Mouse (Mus musculus): Measurements from ENCODE around the gene Spsb2. TPM values are rescaled to one million over a fixed set of nuclear protein-coding genes. Genes with fewer than 3 reads are reported as not detected.

Gene Spsb2
- polyA plus RNA-seq, 1 experiment from 2014 or later, result 6.6 TPM

- WGBS (ENCODE audit: insufficient replicate concordance), result 95% methylated on average over 11 of the region's 11 CpGs
- Histone ChIP-seq H3K9ac (ENCODE audit: low read depth, low read length) (no peak overlapping the region), H3K36me3 (ENCODE audit: control insufficient read depth, insufficient read depth, low read length) (peaks cover 54% of the 10 kb centered on the region), H3K27ac (ENCODE audit: low read depth, low read length) (no peak overlapping the region), H3K4me1 (ENCODE audit: control insufficient read depth, insufficient read depth, low read length) (peaks cover 17% of the 10 kb centered on the region), H3K27me3 (ENCODE audit: control insufficient read depth, insufficient read depth, low read length) (no peaks in the 10 kb centered on the region), H3K4me2 (no peak overlapping the region), H3K9me3 (replicated peaks; ENCODE audit: control insufficient read depth, low read length) (no peaks in the 10 kb centered on the region), H3K4me3 (ENCODE audit: low read depth, low read length) (no peak overlapping the region)
- ATAC-seq (replicated peaks; ENCODE audit: insufficient number of reproducible peaks, low FRiP score, low TSS enrichment), result no peak
Measured at GRCm38 (mm10) chr6:124817125-124817524, 8.7 kb downstream of the Spsb2 start.

DNA sequence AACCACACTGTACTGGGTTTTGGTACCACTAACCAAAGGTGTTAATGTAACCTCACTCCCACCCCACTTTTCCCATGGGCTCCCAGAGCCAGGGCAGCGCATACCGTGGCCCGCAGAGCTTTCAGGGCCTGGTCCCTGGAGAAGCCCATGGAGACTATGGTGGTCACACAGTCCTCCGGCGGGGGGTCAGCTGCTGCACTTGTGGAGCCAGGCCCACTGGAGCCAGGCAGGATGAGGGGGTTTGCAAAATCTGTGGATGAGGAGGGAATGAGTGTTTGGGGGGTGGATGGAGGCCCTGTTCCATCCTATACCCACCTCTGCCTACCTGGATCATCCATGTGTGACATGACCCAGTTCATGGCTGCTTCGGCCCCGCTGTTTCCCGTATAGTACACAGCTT is 9.1 kb downstream of the Spsb2 start:
- Histone ChIP-seq H3K36me3 (ENCODE audit: control insufficient read depth, insufficient read depth, low read length) (peaks cover 53% of the 10 kb centered on the region), H3K9me3 (replicated peaks; ENCODE audit: control insufficient read depth, low read length) (no peaks in the 10 kb centered on the region), H3K27ac (ENCODE audit: low read depth, low read length) (no peak overlapping the region), H3K4me2 (no peak overlapping the region), H3K9ac (ENCODE audit: low read depth, low read length) (no peak overlapping the region), H3K4me1 (ENCODE audit: control insufficient read depth, insufficient read depth, low read length) (peaks cover 12% of the 10 kb centered on the region), H3K4me3 (ENCODE audit: low read depth, low read length) (no peak overlapping the region), H3K27me3 (ENCODE audit: control insufficient read depth, insufficient read depth, low read length) (no peaks in the 10 kb centered on the region)
- ATAC-seq (replicated peaks; ENCODE audit: insufficient number of reproducible peaks, low FRiP score, low TSS enrichment), result no peak
- WGBS (ENCODE audit: insufficient replicate concordance), result 95% methylated on average over 8 of the region's 8 CpGs

DNA sequence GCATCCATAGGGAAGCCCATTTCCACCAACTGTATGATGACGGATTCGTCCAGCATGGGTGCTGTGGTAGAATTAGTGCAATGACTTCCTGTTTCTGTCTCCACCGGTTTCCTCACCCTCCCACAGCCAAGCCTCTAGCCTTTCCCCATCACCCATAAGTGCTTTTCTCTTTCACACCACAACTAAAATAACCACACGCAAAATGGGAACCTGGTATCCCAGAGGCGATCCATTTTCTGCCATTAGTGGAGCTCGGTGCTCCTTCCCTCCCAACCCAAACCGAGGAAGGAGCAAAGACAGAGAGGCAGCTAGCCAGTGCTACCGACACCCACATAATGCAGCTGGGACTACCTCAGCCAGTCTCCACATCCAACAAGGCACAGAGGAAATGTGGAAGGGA is 9.5 kb downstream of the Spsb2 start:
- Histone ChIP-seq H3K4me1 (ENCODE audit: control insufficient read depth, insufficient read depth, low read length) (peaks cover 8% of the 10 kb centered on the region), H3K36me3 (ENCODE audit: control insufficient read depth, insufficient read depth, low read length) (peaks cover 53% of the 10 kb centered on the region), H3K9ac (ENCODE audit: low read depth, low read length) (no peak overlapping the region), H3K9me3 (replicated peaks; ENCODE audit: control insufficient read depth, low read length) (no peaks in the 10 kb centered on the region), H3K4me3 (ENCODE audit: low read depth, low read length) (no peak overlapping the region), H3K27ac (ENCODE audit: low read depth, low read length) (no peak overlapping the region), H3K27me3 (ENCODE audit: control insufficient read depth, insufficient read depth, low read length) (no peaks in the 10 kb centered on the region), H3K4me2 (no peak overlapping the region)
- ATAC-seq (replicated peaks; ENCODE audit: insufficient number of reproducible peaks, low FRiP score, low TSS enrichment), result no peak
- WGBS (ENCODE audit: insufficient replicate concordance), result 87% methylated on average over 8 of the region's 8 CpGs

DNA sequence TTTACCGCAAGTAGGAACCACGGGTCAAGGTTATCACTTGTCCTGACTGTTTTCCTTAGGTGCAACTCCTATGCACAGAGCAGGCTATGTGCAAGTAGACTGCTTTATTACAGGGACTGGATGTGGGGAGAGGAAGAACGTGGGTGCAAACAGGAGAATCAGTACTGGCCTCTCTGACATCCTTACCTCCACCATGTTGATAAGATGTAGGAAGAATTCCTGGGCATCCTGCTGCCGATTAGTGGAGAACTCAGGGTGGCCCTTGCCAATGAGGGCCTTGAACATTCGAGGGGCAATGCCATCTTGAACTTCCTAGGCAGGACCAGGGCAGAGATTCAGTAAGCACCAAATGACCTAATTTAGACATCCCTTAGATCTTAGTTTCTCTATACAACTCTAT is 12.4 kb downstream of the Spsb2 start:
- no peaks in the 10 kb centered on the region for H3K9me3 ChIP-seq (replicated peaks; ENCODE audit: control insufficient read depth, low read length)
- WGBS (ENCODE audit: insufficient replicate concordance), result 90% methylated on average over 5 of the region's 5 CpGs
- H3K4me2 ChIP-seq, result no peak overlapping the region
- H3K27me3 ChIP-seq (ENCODE audit: control insufficient read depth, insufficient read depth, low read length), result no peaks in the 10 kb centered on the region
- H3K4me1 ChIP-seq (ENCODE audit: control insufficient read depth, insufficient read depth, low read length), result no peaks in the 10 kb centered on the region
- no peak overlapping the region for H3K4me3 ChIP-seq (ENCODE audit: low read depth, low read length)
- peaks cover 67% of the 10 kb centered on the region for H3K36me3 ChIP-seq (ENCODE audit: control insufficient read depth, insufficient read depth, low read length)
- H3K9ac ChIP-seq (ENCODE audit: low read depth, low read length), result no peak overlapping the region
- ATAC-seq (replicated peaks; ENCODE audit: insufficient number of reproducible peaks, low FRiP score, low TSS enrichment), result no peak
- H3K27ac ChIP-seq (ENCODE audit: low read depth, low read length), result no peak overlapping the region

- no peak overlapping the region for H3K27ac ChIP-seq (ENCODE audit: low read depth, low read length)
- 82% methylated on average over 4 of the region's 4 CpGs for WGBS (ENCODE audit: insufficient replicate concordance)
- H3K4me2 ChIP-seq, result no peak overlapping the region
- no peaks in the 10 kb centered on the region for H3K9me3 ChIP-seq (replicated peaks; ENCODE audit: control insufficient read depth, low read length)
- ATAC-seq (replicated peaks; ENCODE audit: insufficient number of reproducible peaks, low FRiP score, low TSS enrichment), result no peak
- H3K4me1 ChIP-seq (ENCODE audit: control insufficient read depth, insufficient read depth, low read length), result no peaks in the 10 kb centered on the region
- peaks cover 63% of the 10 kb centered on the region for H3K36me3 ChIP-seq (ENCODE audit: control insufficient read depth, insufficient read depth, low read length)
- H3K27me3 ChIP-seq (ENCODE audit: control insufficient read depth, insufficient read depth, low read length), result no peaks in the 10 kb centered on the region
- no peak overlapping the region for H3K4me3 ChIP-seq (ENCODE audit: low read depth, low read length)
- H3K9ac ChIP-seq (ENCODE audit: low read depth, low read length), result no peak overlapping the region
Measured at GRCm38 (mm10) chr6:124822049-124822448, 13.6 kb downstream of the Spsb2 start.

DNA sequence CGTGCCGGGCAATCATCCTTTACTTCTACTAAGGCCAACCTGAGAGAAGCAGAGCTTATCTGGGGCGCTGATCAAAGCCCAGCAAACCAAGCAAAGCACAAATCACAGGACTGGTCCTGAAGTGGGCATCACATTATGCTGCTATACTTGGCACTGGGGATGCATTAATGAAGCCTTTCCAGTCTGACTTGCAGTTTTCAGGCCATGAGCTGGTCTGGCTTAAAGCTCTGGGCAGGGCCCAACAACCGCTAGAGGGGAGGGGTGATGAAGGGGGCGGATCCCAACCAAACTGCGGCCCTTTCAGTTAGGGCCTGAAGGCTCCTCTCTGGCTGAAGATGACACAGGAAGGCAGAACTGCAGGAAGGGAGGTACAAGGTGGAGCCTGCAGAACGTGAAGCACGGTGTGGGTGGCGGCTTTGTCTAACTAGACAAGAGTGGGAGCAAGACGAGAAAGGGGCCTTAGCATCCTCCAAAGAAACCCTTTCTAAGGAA is 19.7 kb downstream of the Spsb2 start:
- Histone ChIP-seq H3K9ac (ENCODE audit: low read depth, low read length) (peak overlapping the region; percentile 78), H3K27ac (ENCODE audit: low read depth, low read length) (peak overlapping the region; percentile 62), H3K36me3 (ENCODE audit: control insufficient read depth, insufficient read depth, low read length) (peaks cover 28% of the 10 kb centered on the region), H3K27me3 (ENCODE audit: control insufficient read depth, insufficient read depth, low read length) (no peaks in the 10 kb centered on the region), H3K4me3 (ENCODE audit: low read depth, low read length) (peak overlapping the region; percentile 60), H3K4me1 (ENCODE audit: control insufficient read depth, insufficient read depth, low read length) (peaks cover 7% of the 10 kb centered on the region; the same call in 1 of the 2 replicates), H3K9me3 (replicated peaks; ENCODE audit: control insufficient read depth, low read length) (no peaks in the 10 kb centered on the region), H3K4me2 (peak overlapping the region; percentile 93)
- ATAC-seq (replicated peaks; ENCODE audit: insufficient number of reproducible peaks, low FRiP score, low TSS enrichment), result no peak
- WGBS (ENCODE audit: insufficient replicate concordance), result 26% methylated on average over 10 of the region's 10 CpGs

DNA sequence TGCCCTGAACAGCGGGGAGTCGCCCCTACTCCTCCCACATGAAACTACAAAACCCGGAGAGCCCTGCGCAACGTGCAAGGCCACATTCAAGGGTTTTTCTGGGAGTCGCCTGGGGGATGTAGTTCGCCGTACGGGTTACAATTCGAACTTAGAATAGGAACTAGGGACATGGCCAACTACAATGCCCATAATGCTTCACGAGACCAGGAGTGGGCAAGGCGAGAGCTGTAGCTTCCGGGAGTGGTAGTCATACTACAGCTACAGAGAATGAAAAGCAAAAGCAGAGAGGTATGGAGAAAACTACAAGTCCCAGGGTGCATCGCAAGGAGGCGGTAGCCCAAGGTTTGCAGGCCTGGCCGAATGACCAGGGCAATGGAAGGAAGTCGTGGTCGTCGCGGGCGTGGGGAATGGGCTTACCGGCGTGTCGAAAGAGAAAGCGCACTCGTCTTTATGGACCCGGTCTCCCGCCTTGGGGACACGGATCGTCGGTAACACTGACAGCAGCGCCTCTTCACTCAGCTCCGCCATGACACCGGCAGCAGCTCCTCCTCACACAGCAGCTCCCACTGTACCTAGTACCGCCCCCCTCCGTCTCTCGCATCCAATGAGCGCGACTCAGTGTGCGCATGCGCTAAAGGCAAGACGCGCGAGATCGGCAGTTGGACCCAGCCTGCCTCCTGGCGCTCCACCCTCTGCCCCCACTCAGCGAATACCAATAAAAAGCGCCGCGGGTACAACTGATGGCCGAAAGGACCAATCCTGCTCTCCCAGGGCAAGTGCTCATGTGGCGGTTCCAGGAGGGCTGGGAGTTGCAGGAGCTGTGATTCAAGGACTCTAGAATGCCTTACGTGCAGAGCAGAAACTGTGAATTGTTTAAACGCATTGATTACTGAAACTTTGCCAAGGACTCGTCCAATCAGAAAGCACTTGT is 20.7 kb downstream of the Spsb2 start, which contains the start of the genes Usp5 and Cdca3:
Gene Usp5 (minus strand): TSS at position 617 of the 931 bp plus-strand sequence.
Gene Cdca3 (plus strand): TSS at position 680 of the 931 bp plus-strand sequence.
- H3K9me3 ChIP-seq (replicated peaks; ENCODE audit: control insufficient read depth, low read length), result no peaks in the 10 kb centered on the region
- peak within 1 kb of the TSS; percentile 78 for H3K9ac ChIP-seq (ENCODE audit: low read depth, low read length)
- peak within 1 kb of the TSS; percentile 93 for H3K4me2 ChIP-seq
- H3K36me3 ChIP-seq (ENCODE audit: control insufficient read depth, insufficient read depth, low read length), result peaks cover 19% of the 10 kb centered on the region
- peaks cover 9% of the 10 kb centered on the region; the same call in 1 of the 2 replicates for H3K4me1 ChIP-seq (ENCODE audit: control insufficient read depth, insufficient read depth, low read length)
- H3K4me3 ChIP-seq (ENCODE audit: low read depth, low read length), result peak within 1 kb of the TSS; percentile 60
- peak within 1 kb of the TSS; percentile 92 for H3K27ac ChIP-seq (ENCODE audit: low read depth, low read length)
- WGBS (ENCODE audit: insufficient replicate concordance), result under 1% methylated on average over 55 of the region's 55 CpGs
- no peaks in the 10 kb centered on the region for H3K27me3 ChIP-seq (ENCODE audit: control insufficient read depth, insufficient read depth, low read length)
- peak; percentile 93 for ATAC-seq (replicated peaks; ENCODE audit: insufficient number of reproducible peaks, low FRiP score, low TSS enrichment)

GRCm38 (mm10) chr6:124829799-124830700 is 21.6 kb downstream of the Spsb2 start:
- peaks cover 12% of the 10 kb centered on the region for H3K4me1 ChIP-seq (ENCODE audit: control insufficient read depth, insufficient read depth, low read length)
- H3K4me3 ChIP-seq (ENCODE audit: low read depth, low read length), result peak overlapping the region; percentile 60
- H3K9me3 ChIP-seq (replicated peaks; ENCODE audit: control insufficient read depth, low read length), result no peaks in the 10 kb centered on the region
- H3K4me2 ChIP-seq, result peak overlapping the region; percentile 68
- peak overlapping the region; percentile 92 for H3K27ac ChIP-seq (ENCODE audit: low read depth, low read length)
- H3K27me3 ChIP-seq (ENCODE audit: control insufficient read depth, insufficient read depth, low read length), result no peaks in the 10 kb centered on the region
- under 1% methylated on average over 38 of the region's 38 CpGs for WGBS (ENCODE audit: insufficient replicate concordance)
- ATAC-seq (replicated peaks; ENCODE audit: insufficient number of reproducible peaks, low FRiP score, low TSS enrichment), result peak; percentile 87
- H3K9ac ChIP-seq (ENCODE audit: low read depth, low read length), result peak overlapping the region; percentile 78
- peaks cover 12% of the 10 kb centered on the region; the same call in 1 of the 2 replicates for H3K36me3 ChIP-seq (ENCODE audit: control insufficient read depth, insufficient read depth, low read length)
